Mouse (Mus musculus) E14TG2a.4 (cell line): ENCODE data around the gene Actr8.

ENCODE experiments used
- CTCF ChIP-seq: conservative IDR thresholded peaks from 2 replicates; pipeline ENCODE4 v1.5.1; 2014; ENCODE audit warnings: low read length
- NANOG ChIP-seq: IDR thresholded peaks from 2 replicates; pipeline ENCODE4 v1.6.1; 2014; ENCODE audit warnings: borderline replicate concordance, low read length, mixed read lengths

DNA sequence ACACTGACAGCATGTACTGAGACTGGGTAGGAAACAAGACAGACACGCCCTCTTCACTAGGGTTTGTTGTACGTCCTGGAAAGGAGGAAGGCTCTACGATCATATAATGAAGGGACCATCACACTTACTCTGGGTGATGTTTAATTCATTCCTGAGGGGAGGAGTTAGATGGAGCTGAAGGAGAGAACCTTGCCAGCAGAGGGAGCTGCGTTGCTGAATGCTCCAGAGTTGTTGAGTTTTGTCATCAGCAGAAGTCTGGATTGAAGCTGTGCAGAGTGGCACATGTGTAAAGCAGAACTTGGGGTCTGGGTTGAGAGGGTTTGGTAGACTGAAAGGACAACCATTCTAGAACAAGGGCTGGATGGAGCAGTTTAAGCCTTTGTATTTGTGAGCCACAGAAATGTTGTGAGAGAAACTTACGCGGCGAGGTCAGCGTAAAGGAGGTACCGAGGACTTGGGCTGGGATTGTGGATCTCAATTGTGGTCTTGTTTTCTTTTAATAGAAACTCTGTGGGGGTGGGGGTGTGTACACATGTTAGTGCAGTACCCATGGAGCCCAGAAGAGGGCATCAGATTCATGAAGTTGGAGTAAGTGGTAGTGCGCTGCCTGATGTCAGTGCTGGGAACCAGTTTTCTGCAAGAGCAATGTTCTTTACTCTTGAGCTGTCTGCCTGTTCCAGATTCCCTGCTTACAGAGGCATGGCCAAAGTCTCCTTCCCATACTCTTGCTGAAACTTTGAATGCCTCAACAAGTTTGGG lies 2.5 kb downstream of the Actr8 start:
- TF ChIP-seq CTCF (peak; percentile 40), NANOG (no peak)
